Mouse (Mus musculus): Measurements from ENCODE around the gene Foxr2. TPM values are rescaled to one million over a fixed set of nuclear protein-coding genes. Genes with fewer than 3 reads are reported as not detected.
A peak's percentile ranks its signal among the peaks of the same experiment; 100 is the strongest.

Gene Foxr2
- polyA plus RNA-seq (2014; fragmentation: Nextera tagmentation; extraction: Ambion mirVana) = 0.58 and 0.86 TPM in 2 replicates

DNA sequence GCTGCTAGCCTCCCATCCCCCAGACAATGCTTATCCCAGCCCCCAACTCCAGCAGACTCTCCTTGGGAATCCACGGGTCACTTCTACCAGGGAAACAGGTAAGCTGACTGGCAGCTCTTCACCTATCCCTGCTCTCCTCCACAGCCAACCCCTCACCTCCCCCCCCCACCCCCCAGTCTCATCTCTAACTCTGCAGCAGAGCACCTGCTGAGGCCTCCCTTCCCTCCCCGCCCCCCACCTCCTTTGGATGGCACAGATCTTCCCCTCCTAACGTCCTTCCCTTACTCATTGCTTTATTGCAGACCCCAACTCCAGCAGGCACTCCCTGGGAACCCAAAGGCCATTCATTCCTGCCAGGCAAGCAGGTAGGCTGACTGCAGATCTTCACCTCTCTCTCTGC is at the start of gene Foxr2:
Gene Foxr2 (plus strand): TSS at position 301 of the 400 bp plus-strand sequence.
- Histone ChIP-seq H3K4me2 (ENCODE audit: low read length) (no peak within 1 kb of the TSS), H3K27ac (replicated peaks; ENCODE audit: low read depth, low read length) (no peak within 1 kb of the TSS), H3K4me1 (ENCODE audit: control insufficient read depth, insufficient read depth, low read length) (no peaks in the 10 kb centered on the region), H3K36me3 (ENCODE audit: control insufficient read depth, insufficient read depth, low read length) (no peaks in the 10 kb centered on the region), H3K9me3 (ENCODE audit: control insufficient read depth, low read length) (no peaks in the 10 kb centered on the region), H3K27me3 (ENCODE audit: control insufficient read depth, insufficient read depth, low read length) (no peaks in the 10 kb centered on the region), H3K4me3 (replicated peaks; ENCODE audit: low read depth, low read length) (no peak within 1 kb of the TSS), H3K9ac (replicated peaks; ENCODE audit: low read length) (no peak within 1 kb of the TSS)
- 17% methylated on average over 3 of the region's 3 CpGs for WGBS
- DNase-seq (no peak), ATAC-seq (ENCODE audit: low FRiP score, low TSS enrichment) (no peak)

DNA sequence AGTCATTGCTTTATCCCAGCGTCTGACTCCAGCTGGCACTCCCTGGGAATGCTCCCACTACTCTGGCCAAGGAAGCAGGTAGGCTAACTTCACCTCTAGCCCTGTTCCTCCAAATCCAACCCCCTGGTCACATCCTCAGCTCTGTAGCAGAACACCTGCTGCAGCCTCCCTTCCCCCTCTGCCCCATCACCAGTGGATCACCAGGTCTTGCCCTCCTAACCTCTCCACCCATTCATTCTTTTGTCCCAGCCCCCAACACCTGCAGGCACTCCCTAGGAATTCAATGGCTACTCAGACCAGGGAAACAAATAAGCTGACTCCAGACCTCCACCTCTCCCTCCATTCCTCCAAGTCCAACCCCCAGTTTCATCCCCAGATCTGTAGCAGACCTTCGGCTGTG is 427 bp downstream of the Foxr2 start:
- H3K9ac ChIP-seq (replicated peaks; ENCODE audit: low read length) = no peak overlapping the region
- DNase-seq (no peak), ATAC-seq (ENCODE audit: low FRiP score, low TSS enrichment) (no peak)
- H3K27me3 ChIP-seq (ENCODE audit: control insufficient read depth, insufficient read depth, low read length) = no peaks in the 10 kb centered on the region
- 43% methylated on average over 2 of the region's 2 CpGs for WGBS
- no peaks in the 10 kb centered on the region for H3K36me3 ChIP-seq (ENCODE audit: control insufficient read depth, insufficient read depth, low read length)
- H3K4me1 ChIP-seq (ENCODE audit: control insufficient read depth, insufficient read depth, low read length) = no peaks in the 10 kb centered on the region
- H3K4me2 ChIP-seq (ENCODE audit: low read length) = no peak overlapping the region
- H3K4me3 ChIP-seq (replicated peaks; ENCODE audit: low read depth, low read length) = no peak overlapping the region
- H3K9me3 ChIP-seq (ENCODE audit: control insufficient read depth, low read length) = no peaks in the 10 kb centered on the region
- no peak overlapping the region for H3K27ac ChIP-seq (replicated peaks; ENCODE audit: low read depth, low read length)

DNA sequence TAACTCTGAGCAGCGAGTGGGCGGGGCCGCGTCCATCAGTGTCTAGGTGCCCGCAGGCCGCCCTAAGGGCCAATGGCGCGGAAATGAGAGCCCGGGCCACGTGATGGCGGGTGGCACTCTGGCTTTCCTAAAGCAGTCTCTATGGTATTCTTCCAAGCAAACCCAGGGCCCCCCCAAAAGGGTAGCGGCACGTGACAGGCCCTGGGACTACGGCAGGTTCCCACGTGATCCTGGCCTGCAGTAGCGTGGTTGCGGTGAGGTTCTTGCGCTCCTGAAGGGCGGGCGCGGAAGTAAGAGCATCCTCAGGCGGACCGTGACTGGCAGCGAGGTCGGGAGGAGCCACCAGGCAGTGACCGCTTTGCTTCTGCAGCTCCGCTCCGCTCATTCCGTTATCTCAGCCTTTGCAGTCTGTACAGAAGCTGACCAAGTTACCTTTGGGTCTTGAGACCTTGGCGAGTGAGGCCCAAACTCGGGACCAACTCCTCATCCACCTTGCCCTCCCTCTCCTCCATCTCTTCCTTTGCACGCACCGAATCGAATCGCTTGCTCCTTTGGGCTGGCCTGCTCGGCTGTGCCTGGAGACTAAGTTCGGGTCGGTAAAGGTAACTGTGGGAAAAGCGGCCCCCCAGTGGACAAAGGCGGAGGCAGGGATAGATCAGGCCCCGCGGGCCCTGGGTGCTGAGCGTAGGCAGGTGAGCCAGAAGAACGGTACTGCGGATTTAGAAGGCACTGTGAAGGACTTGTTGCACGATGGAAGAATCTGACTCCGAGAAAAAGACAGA is 21.3 kb downstream of the Foxr2 start, which contains the start of gene Rragb:
Gene Rragb (plus strand): TSS at position 248 of the 782 bp plus-strand sequence.
- peak within 1 kb of the TSS; percentile 58 for H3K4me2 ChIP-seq (ENCODE audit: low read length)
- no peaks in the 10 kb centered on the region for H3K4me1 ChIP-seq (ENCODE audit: control insufficient read depth, insufficient read depth, low read length)
- peak within 1 kb of the TSS; percentile 57; the same call in 1 of the 2 replicates for H3K27ac ChIP-seq (replicated peaks; ENCODE audit: low read depth, low read length)
- DNase-seq = peak; percentile 88
- peak within 1 kb of the TSS; percentile 45 for H3K9ac ChIP-seq (replicated peaks; ENCODE audit: low read length)
- no peaks in the 10 kb centered on the region for H3K36me3 ChIP-seq (ENCODE audit: control insufficient read depth, insufficient read depth, low read length)
- no peaks in the 10 kb centered on the region for H3K9me3 ChIP-seq (ENCODE audit: control insufficient read depth, low read length)
- ATAC-seq (ENCODE audit: low FRiP score, low TSS enrichment) = peak; percentile 98
- peak within 1 kb of the TSS; percentile 48 for H3K4me3 ChIP-seq (replicated peaks; ENCODE audit: low read depth, low read length)
- no peaks in the 10 kb centered on the region for H3K27me3 ChIP-seq (ENCODE audit: control insufficient read depth, insufficient read depth, low read length)
- 18% methylated on average over 47 of the region's 47 CpGs for WGBS

DNA sequence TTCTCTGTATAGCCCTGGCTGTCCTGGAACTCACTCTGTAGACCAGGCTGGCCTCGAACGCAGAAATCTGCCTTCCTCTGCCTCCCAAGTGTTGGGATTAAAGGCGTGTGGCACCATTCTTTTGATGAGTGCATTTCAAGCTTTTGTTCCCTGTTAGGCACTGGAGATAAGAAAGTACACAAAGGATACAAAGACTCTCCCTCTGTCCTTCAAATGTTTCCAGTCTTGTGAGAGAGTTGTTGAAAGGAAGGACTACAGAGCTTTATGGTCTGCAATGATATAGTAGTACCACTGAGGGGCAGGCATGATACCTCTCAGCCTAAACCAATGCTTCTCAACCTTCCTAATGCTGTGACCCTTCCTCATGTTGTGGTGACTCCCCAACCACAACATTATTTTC is 24.1 kb downstream of the Foxr2 start:
- H3K4me3 ChIP-seq (replicated peaks; ENCODE audit: low read depth, low read length) = no peak overlapping the region
- no peaks in the 10 kb centered on the region for H3K27me3 ChIP-seq (ENCODE audit: control insufficient read depth, insufficient read depth, low read length)
- H3K36me3 ChIP-seq (ENCODE audit: control insufficient read depth, insufficient read depth, low read length) = no peaks in the 10 kb centered on the region
- ATAC-seq (ENCODE audit: low FRiP score, low TSS enrichment) (no peak), DNase-seq (no peak)
- no peak overlapping the region for H3K4me2 ChIP-seq (ENCODE audit: low read length)
- no peaks in the 10 kb centered on the region for H3K9me3 ChIP-seq (ENCODE audit: control insufficient read depth, low read length)
- no peak overlapping the region for H3K27ac ChIP-seq (replicated peaks; ENCODE audit: low read depth, low read length)
- 59% methylated on average over 3 of the region's 3 CpGs for WGBS
- no peaks in the 10 kb centered on the region for H3K4me1 ChIP-seq (ENCODE audit: control insufficient read depth, insufficient read depth, low read length)
- no peak overlapping the region for H3K9ac ChIP-seq (replicated peaks; ENCODE audit: low read length)

DNA sequence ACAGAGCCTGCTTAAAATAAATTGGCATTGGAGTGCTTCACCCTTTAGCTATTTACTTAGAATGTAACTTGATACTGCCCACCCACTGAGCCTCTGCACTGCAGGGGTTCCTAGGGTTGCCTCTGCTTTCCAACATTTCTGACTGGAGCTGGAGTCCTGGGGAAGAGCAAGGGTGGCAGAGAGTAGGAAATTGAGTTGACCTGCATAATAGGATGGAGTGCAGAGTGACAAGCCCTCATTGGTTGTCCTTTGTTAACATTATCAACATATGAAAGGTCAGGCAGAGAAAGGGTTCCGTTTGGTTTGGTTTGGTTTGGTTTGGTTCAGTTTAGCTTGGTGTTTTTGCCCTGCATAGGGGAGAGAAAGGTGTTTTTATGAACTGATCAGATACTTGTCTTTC is 33.2 kb downstream of the Foxr2 start:
- H3K4me1 ChIP-seq (ENCODE audit: control insufficient read depth, insufficient read depth, low read length) = no peaks in the 10 kb centered on the region
- 6% methylated on average over 1 of the region's 1 CpGs for WGBS
- no peak overlapping the region for H3K9ac ChIP-seq (replicated peaks; ENCODE audit: low read length)
- H3K4me2 ChIP-seq (ENCODE audit: low read length) = no peak overlapping the region
- H3K4me3 ChIP-seq (replicated peaks; ENCODE audit: low read depth, low read length) = no peak overlapping the region
- H3K27me3 ChIP-seq (ENCODE audit: control insufficient read depth, insufficient read depth, low read length) = no peaks in the 10 kb centered on the region
- no peak for DNase-seq
- H3K9me3 ChIP-seq (ENCODE audit: control insufficient read depth, low read length) = no peaks in the 10 kb centered on the region
- no peaks in the 10 kb centered on the region for H3K36me3 ChIP-seq (ENCODE audit: control insufficient read depth, insufficient read depth, low read length)
- no peak for ATAC-seq (ENCODE audit: low FRiP score, low TSS enrichment)
- no peak overlapping the region for H3K27ac ChIP-seq (replicated peaks; ENCODE audit: low read depth, low read length)

DNA sequence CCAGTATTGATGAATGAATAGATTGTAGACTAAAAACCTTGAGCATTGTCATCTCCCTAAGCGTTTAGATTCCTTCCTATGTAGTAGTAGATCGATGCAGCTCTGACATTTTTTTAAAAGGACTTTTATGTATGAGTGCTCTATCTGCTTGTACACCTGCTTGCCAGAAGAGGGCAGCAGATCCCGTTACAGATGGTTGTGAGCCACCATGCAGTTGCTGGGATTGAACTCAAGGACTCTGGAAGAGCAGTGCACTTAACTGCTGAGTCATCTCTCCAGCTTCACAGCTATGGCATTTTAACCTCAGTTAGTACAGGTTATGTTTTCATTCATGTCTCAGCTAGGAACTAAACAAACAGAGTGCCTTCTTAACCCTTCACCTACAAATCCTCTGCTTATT is 36.7 kb downstream of the Foxr2 start:
- 58% methylated on average over 3 of the region's 3 CpGs for WGBS
- Histone ChIP-seq H3K4me2 (ENCODE audit: low read length) (no peak overlapping the region), H3K9me3 (ENCODE audit: control insufficient read depth, low read length) (no peaks in the 10 kb centered on the region), H3K36me3 (ENCODE audit: control insufficient read depth, insufficient read depth, low read length) (no peaks in the 10 kb centered on the region), H3K4me3 (replicated peaks; ENCODE audit: low read depth, low read length) (no peak overlapping the region), H3K9ac (replicated peaks; ENCODE audit: low read length) (no peak overlapping the region), H3K27ac (replicated peaks; ENCODE audit: low read depth, low read length) (no peak overlapping the region), H3K4me1 (ENCODE audit: control insufficient read depth, insufficient read depth, low read length) (no peaks in the 10 kb centered on the region), H3K27me3 (ENCODE audit: control insufficient read depth, insufficient read depth, low read length) (no peaks in the 10 kb centered on the region)
- ATAC-seq (ENCODE audit: low FRiP score, low TSS enrichment) (no peak), DNase-seq (peak; percentile 45)

DNA sequence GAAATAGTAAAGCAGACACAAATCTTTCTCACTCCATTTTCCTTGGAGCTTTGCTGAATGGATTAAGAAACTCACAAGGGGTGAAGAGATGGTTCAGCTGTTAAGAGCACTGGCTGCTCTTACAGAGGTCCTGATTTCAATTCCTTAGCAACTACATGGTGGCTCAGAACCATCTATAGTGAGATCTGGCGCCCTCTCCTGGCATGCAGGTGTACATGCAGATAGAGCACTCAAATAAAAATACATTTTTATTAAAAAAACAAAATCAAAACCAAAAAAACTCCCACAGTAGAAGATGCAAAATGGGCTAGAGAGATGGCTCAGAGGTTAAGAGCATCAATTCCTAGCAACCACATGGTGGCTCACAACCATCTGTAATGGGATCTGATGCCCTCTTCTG is 56.2 kb downstream of the Foxr2 start:
- Histone ChIP-seq H3K4me2 (ENCODE audit: low read length) (no peak overlapping the region), H3K36me3 (ENCODE audit: control insufficient read depth, insufficient read depth, low read length) (no peaks in the 10 kb centered on the region), H3K4me1 (ENCODE audit: control insufficient read depth, insufficient read depth, low read length) (no peaks in the 10 kb centered on the region), H3K9me3 (ENCODE audit: control insufficient read depth, low read length) (no peaks in the 10 kb centered on the region), H3K27me3 (ENCODE audit: control insufficient read depth, insufficient read depth, low read length) (no peaks in the 10 kb centered on the region), H3K27ac (replicated peaks; ENCODE audit: low read depth, low read length) (no peak overlapping the region), H3K9ac (replicated peaks; ENCODE audit: low read length) (no peak overlapping the region), H3K4me3 (replicated peaks; ENCODE audit: low read depth, low read length) (no peak overlapping the region)
- no peak for ATAC-seq (ENCODE audit: low FRiP score, low TSS enrichment)
- 4% methylated on average over 1 of the region's 1 CpGs for WGBS
- peak; percentile 23 for DNase-seq

DNA sequence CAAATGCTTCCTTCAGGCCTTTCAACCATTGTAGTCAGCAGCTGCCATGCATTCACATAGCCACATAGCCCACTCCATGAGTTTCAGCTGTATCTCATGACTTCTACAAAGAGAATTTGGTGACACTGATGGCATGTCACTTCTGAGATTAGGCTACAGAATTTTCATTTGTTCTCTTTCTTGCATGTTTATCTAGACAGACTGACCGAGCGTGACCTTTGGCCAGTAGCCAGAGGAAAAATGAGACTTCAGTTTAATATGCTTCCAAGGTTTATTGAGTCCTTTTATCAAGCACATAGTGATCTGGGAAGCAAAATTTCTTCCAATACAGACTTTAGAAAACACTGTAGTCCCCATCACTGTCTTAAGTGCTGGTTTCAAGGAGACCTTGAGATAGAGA is 63.6 kb downstream of the Foxr2 start:
- Histone ChIP-seq H3K4me3 (replicated peaks; ENCODE audit: low read depth, low read length) (no peak overlapping the region), H3K36me3 (ENCODE audit: control insufficient read depth, insufficient read depth, low read length) (no peaks in the 10 kb centered on the region), H3K4me1 (ENCODE audit: control insufficient read depth, insufficient read depth, low read length) (no peaks in the 10 kb centered on the region), H3K4me2 (ENCODE audit: low read length) (no peak overlapping the region), H3K9me3 (ENCODE audit: control insufficient read depth, low read length) (no peaks in the 10 kb centered on the region), H3K27me3 (ENCODE audit: control insufficient read depth, insufficient read depth, low read length) (no peaks in the 10 kb centered on the region), H3K27ac (replicated peaks; ENCODE audit: low read depth, low read length) (no peak overlapping the region), H3K9ac (replicated peaks; ENCODE audit: low read length) (no peak overlapping the region)
- ATAC-seq (ENCODE audit: low FRiP score, low TSS enrichment) = no peak
- no peak for DNase-seq
- 93% methylated on average over 2 of the region's 2 CpGs for WGBS
